Mouse (Mus musculus): ENCODE results near the gene Tbc1d25.

Tbc1d25 gene

GRCm38 (mm10) chrX:8175504-8176385 lies at the start of gene Tbc1d25:
Gene Tbc1d25 (minus strand): TSS chrX:8176181.
- DNase-seq (ENCODE audit: extremely low read depth, insufficient read length, low spot score), result peak; percentile 89

GRCm38 (mm10) chrX:8223473-8223872 lies 47.5 kb upstream of the Tbc1d25 start:
- DNase-seq (ENCODE audit: extremely low read depth, insufficient read length, low spot score), result no peak

GRCm38 (mm10) chrX:8222678-8223421 lies 46.9 kb upstream of the Tbc1d25 start:
- DNase-seq (ENCODE audit: extremely low read depth, insufficient read length, low spot score), result peak; percentile 54

GRCm38 (mm10) chrX:8222296-8222677 lies 46.3 kb upstream of the Tbc1d25 start:
- DNase-seq (ENCODE audit: extremely low read depth, insufficient read length, low spot score), result no peak

- DNase-seq (ENCODE audit: extremely low read depth, insufficient read length, low spot score), result no peak
Observed at GRCm38 (mm10) chrX:8219651-8220050, 43.7 kb upstream of the Tbc1d25 start.

GRCm38 (mm10) chrX:8218114-8218513 lies 42.1 kb upstream of the Tbc1d25 start:
- no peak for DNase-seq (ENCODE audit: extremely low read depth, insufficient read length, low spot score)

GRCm38 (mm10) chrX:8217383-8217782 lies 41.4 kb upstream of the Tbc1d25 start:
- DNase-seq (ENCODE audit: extremely low read depth, insufficient read length, low spot score), result no peak

- no peak for DNase-seq (ENCODE audit: extremely low read depth, insufficient read length, low spot score)
Observed at GRCm38 (mm10) chrX:8211490-8212207, 35.7 kb upstream of the Tbc1d25 start.

- no peak for DNase-seq (ENCODE audit: extremely low read depth, insufficient read length, low spot score)
Observed at GRCm38 (mm10) chrX:8209720-8210119, 33.7 kb upstream of the Tbc1d25 start.

- no peak for DNase-seq (ENCODE audit: extremely low read depth, insufficient read length, low spot score)
Observed at GRCm38 (mm10) chrX:8207224-8207623, 31.2 kb upstream of the Tbc1d25 start.

- DNase-seq (ENCODE audit: extremely low read depth, insufficient read length, low spot score), result no peak
Observed at GRCm38 (mm10) chrX:8206694-8207197, 30.8 kb upstream of the Tbc1d25 start.

GRCm38 (mm10) chrX:8206015-8206693 lies 30.2 kb upstream of the Tbc1d25 start, which contains the start of gene Porcn:
Gene Porcn (minus strand): TSS chrX:8206525.
- DNase-seq (ENCODE audit: extremely low read depth, insufficient read length, low spot score), result peak; percentile 82

GRCm38 (mm10) chrX:8205551-8205950 lies 29.6 kb upstream of the Tbc1d25 start:
- DNase-seq (ENCODE audit: extremely low read depth, insufficient read length, low spot score), result no peak

- DNase-seq (ENCODE audit: extremely low read depth, insufficient read length, low spot score), result no peak
Observed at GRCm38 (mm10) chrX:8205088-8205487, 29.1 kb upstream of the Tbc1d25 start.

- no peak for DNase-seq (ENCODE audit: extremely low read depth, insufficient read length, low spot score)
Observed at GRCm38 (mm10) chrX:8204076-8204475, 28.1 kb upstream of the Tbc1d25 start.

GRCm38 (mm10) chrX:8203105-8203504 lies 27.1 kb upstream of the Tbc1d25 start:
- DNase-seq (ENCODE audit: extremely low read depth, insufficient read length, low spot score), result no peak

GRCm38 (mm10) chrX:8193419-8193723 lies 17.4 kb upstream of the Tbc1d25 start, which contains the start of gene Ebp:
Gene Ebp (minus strand): TSS chrX:8193512.
- no peak for DNase-seq (ENCODE audit: extremely low read depth, insufficient read length, low spot score)

GRCm38 (mm10) chrX:8192640-8193418 lies 16.8 kb upstream of the Tbc1d25 start:
- peak; percentile 82 for DNase-seq (ENCODE audit: extremely low read depth, insufficient read length, low spot score)

- peak; percentile 9 for DNase-seq (ENCODE audit: extremely low read depth, insufficient read length, low spot score)
Observed at GRCm38 (mm10) chrX:8192126-8192639, 16.2 kb upstream of the Tbc1d25 start.

Data from 3134 (cell line).